Mouse (Mus musculus): ENCODE results near the gene Fgf11.

The Fgf11 gene

GRCm38 (mm10) chr11:69801379-69801977, at the start of gene Fgf11:
Gene Fgf11 (minus strand): TSS chr11:69801857.
- no peak for DNase-seq

GRCm38 (mm10) chr11:69850754-69851153, 49.1 kb upstream of the Fgf11 start:
- peak; percentile 67 for DNase-seq

GRCm38 (mm10) chr11:69849884-69850283, 48.2 kb upstream of the Fgf11 start:
- DNase-seq = no peak

GRCm38 (mm10) chr11:69849128-69849527, 47.5 kb upstream of the Fgf11 start:
- DNase-seq = peak; percentile 18

GRCm38 (mm10) chr11:69848021-69848420, 46.4 kb upstream of the Fgf11 start:
- DNase-seq = no peak

- DNase-seq = peak; percentile 49
Measured at GRCm38 (mm10) chr11:69846738-69847688, 45.4 kb upstream of the Fgf11 start.

- DNase-seq = peak; percentile 95
Measured at GRCm38 (mm10) chr11:69846198-69846680, 44.6 kb upstream of the Fgf11 start, which contains the start of gene Plscr3. Gene Plscr3 (plus strand): TSS chr11:69846376.

GRCm38 (mm10) chr11:69838714-69839104, 37.1 kb upstream of the Fgf11 start:
- DNase-seq = peak; percentile 33

- peak; percentile 92 for DNase-seq
Measured at GRCm38 (mm10) chr11:69837952-69838713, 36.5 kb upstream of the Fgf11 start, which contains the start of gene Tmem256. Gene Tmem256 (plus strand): TSS chr11:69838514.

GRCm38 (mm10) chr11:69837604-69837951, 35.9 kb upstream of the Fgf11 start, which contains the start of gene Nlgn2:
Gene Nlgn2 (minus strand): TSS chr11:69837784.
- DNase-seq = no peak

GRCm38 (mm10) chr11:69836703-69837576, 35.3 kb upstream of the Fgf11 start:
- peak; percentile 36 for DNase-seq

- DNase-seq = no peak
Measured at GRCm38 (mm10) chr11:69835966-69836335, 34.3 kb upstream of the Fgf11 start.

GRCm38 (mm10) chr11:69835326-69835965, 33.8 kb upstream of the Fgf11 start:
- no peak for DNase-seq

GRCm38 (mm10) chr11:69834001-69834549, 32.4 kb upstream of the Fgf11 start:
- DNase-seq = peak; percentile 77

- no peak for DNase-seq
Measured at GRCm38 (mm10) chr11:69833554-69833953, 31.9 kb upstream of the Fgf11 start.

- DNase-seq = no peak
Measured at GRCm38 (mm10) chr11:69828832-69829231, 27.2 kb upstream of the Fgf11 start.

- DNase-seq = no peak
Measured at GRCm38 (mm10) chr11:69823456-69823855, 21.8 kb upstream of the Fgf11 start.

- no peak for DNase-seq
Measured at GRCm38 (mm10) chr11:69822080-69822479, 20.4 kb upstream of the Fgf11 start, which contains the start of gene Spem1. Gene Spem1 (minus strand): TSS chr11:69822180.

GRCm38 (mm10) chr11:69818871-69819270, 17.2 kb upstream of the Fgf11 start:
- DNase-seq = no peak

- DNase-seq = no peak
Measured at GRCm38 (mm10) chr11:69818365-69818764, 16.7 kb upstream of the Fgf11 start, which contains the start of gene Spem2. Gene Spem2 (minus strand): TSS chr11:69818465.

GRCm38 (mm10) chr11:69816520-69816919, 14.9 kb upstream of the Fgf11 start:
- no peak for DNase-seq
